Mouse (Mus musculus): ENCODE measurements around the gene H1foo. TPM values are rescaled to one million over a fixed set of nuclear protein-coding genes. Genes with fewer than 3 reads are reported as not detected.

Gene H1foo
- polyA plus RNA-seq, 1 experiment, result not detected

DNA sequence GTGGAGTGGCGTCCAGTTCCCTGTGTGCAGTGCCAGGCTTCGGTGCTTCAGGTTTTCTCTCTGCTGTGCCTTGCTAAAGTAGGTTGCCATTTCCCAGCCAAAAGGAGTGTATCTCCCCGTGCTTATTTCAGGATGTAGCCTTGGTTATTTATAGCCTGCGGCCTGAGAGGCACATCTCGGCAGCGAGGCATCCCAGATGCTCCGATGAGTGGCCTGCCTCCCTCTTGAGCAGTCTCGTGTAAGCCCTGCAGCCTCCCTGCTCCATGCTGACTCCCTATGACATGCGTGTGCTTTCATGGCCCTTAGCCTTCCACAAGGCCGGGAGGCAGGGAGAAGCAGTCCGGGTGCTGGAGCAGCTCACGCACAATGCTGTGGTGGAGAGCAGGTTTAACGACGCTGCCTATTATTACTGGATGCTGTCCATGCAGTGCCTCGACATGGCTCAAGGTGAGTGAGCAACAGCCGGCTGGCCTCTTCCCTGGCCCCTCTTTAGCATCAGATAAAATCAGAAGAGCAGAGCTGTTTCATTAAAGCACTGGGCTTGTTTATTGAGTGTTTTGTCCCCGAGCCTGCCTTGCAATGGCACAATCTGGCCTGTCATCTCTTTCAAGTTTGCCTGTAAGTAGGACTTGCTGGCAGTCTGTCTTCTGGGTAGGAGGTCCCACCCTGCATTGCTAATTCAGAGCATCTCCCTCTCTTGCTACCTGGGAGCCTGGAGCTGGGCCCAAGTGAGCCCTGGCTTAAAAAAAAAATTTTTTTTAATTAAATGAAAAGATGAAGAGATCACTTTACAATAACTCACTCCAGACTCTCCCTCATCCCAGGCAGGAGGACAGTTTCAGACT, 28.9 kb upstream of the H1foo start:
- TF ChIP-seq GATA1 (IDR thresholded peaks at IDR 0.05; ENCODE audit: low read length), result no peak

DNA sequence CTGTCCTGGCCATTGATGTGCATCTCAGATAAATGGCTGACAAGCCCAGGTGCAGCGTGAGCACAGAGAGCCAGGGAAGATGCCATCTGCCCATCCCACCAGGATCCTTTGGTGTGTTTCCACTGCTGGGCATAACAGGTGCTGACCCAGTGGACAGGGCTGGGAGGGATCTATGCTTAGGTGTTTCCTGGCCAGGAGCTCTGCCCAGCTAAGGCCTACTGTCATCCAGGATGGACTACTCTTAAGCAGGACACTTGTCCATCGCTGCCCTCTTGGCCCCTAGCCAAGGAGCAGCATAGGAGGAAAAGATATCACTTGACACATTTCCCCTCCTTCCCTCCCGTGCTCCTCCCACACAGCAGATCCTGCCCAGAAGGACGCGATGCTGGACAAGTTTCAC, 28.1 kb upstream of the H1foo start:
- no peak for TF ChIP-seq GATA1 (IDR thresholded peaks at IDR 0.05; ENCODE audit: low read length)

DNA sequence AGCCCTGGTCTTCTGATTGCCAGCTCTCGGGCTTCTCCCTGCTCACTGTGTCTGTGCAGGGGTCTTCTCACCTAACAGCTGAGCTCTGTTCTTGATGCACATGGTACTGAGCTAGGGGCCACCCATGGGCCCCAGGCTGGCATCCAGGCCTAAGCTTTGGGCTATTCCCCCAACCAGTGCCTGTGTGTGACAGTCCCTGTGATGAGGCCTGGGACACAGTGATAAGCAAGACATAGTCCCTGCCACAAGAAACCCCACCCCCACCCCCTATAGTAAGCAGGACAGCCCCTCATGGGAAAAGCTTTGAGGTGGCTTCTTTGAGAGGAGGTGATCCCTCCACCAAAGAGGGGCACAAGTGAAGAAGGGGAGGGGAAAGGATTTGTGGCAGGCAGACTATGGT, 26.1 kb upstream of the H1foo start:
- TF ChIP-seq GATA1 (IDR thresholded peaks at IDR 0.05; ENCODE audit: low read length), result no peak

DNA sequence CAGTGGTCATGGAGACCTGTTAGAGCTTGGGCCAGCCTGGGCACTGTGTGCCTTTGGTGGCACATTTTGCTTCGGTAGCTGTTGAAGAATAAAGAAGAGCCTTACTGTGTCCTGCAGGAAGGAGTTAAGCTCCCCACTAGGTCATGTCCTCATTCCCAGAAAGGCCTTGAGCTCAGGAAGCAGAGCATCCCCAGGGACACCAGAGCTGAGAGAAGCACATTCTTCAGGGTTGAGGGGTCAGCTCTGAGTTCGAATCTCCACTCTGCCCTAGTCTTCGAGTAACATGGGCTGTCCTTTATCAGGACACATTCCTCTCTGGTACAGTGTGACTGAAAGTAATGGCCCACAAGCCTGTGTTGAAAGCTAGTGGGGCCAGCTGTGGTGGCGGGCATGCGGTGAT, 24.9 kb upstream of the H1foo start:
- TF ChIP-seq GATA1 (IDR thresholded peaks at IDR 0.05; ENCODE audit: low read length), result no peak

DNA sequence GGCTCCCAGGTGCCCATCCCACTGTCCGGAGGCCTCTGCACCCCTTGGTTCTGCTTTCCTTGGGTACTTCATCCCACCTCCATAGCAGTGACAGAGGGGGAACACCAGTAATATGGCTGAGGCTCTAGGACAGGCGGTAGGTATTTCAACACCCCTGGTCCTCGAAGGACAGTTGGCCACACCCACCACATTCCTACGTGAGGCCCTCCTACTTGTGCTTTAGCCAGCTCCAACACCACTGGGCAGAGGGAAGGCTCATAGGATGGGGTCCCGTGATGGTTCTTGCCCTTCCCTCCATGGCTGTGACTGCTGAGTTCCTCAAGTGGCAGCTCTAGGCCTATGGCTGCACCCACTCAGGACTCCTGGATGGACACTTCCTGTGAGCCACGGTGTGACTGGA, 19.9 kb upstream of the H1foo start:
- no peak for TF ChIP-seq GATA1 (IDR thresholded peaks at IDR 0.05; ENCODE audit: low read length)

DNA sequence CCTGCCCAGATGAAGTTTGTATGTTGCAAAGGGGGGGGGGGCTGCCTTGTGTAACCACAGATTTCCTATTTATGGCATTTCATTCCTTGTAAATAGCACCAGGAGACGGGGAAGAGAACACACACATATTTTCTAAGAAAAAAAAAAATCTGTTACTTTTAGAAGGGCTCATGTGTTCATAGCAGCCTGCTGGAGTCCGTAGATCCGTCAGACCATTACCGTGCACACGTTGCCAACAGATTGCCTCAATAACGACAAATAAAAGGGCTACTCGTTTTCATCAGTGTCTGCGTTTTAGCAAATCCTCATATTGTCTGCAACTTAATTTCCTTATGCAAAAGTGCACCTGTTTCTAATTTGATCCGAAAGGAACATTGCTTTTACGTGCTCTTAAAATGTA, 18.3 kb upstream of the H1foo start:
- TF ChIP-seq GATA1 (IDR thresholded peaks at IDR 0.05; ENCODE audit: low read length), result no peak

DNA sequence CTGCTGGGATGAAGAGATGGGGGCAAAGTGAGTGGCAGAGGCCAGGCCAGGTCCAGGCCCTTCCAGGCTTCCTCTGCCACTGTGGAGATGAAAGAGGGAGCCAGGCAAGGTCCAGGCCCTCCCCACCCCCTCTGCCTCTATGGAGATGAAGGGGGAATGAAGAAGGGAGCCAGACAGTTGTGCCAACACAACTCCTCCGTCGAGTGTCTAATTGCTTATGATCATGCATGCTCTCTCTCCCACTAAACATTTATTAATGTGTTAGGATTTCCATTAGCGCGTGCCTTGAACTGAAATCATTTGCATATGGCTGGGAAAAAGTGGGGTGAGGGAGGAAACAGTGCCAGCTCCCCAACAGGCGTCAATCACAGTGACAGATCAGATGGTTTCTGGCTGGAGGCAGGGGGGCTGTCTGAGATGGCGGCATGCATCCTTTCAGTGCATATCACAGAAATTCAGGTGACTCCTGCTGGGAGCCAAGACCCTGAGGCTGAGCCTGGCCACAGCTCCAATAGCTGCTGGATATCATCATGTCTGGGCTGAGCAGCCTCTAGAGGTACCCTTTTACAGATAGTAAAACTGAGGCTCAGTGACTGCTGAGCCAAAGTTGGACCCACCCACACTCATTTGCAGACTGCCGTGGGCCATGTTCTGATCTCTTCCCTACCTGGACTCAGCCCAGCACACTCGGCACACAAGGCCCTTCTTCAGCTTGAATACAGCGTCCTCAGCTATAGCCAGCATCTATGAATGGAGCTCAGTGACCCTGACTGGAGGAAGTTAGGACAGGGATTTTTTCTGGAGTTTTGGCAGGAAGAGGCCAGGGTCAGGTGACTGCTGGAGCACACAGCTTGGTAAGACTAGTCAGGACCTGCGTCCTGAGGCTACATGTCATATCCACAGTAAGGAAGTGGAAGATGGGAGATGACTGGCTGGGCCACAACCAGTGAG, 17.2 kb upstream of the H1foo start:
- no peak for TF ChIP-seq GATA1 (IDR thresholded peaks at IDR 0.05; ENCODE audit: low read length)

DNA sequence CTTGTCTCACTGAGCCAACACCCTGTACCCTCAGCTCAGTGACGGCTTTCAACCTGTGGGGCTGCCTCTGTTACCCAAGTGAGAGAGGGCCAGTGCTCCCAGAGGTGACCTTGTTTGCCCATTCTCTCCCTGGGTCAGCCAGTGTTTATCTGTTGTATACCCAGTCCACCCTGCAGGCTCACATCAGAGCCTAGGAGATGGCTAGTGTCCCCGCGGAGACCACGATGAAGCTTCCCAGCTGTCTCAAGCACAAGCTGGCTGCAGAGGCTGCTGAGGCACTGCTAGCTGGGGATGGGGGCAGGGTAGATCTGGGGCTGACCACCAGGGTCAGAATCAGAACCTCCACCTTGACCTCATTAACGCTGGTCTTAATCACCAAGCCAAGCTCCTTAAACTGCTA, 14.7 kb upstream of the H1foo start:
- TF ChIP-seq GATA1 (IDR thresholded peaks at IDR 0.05; ENCODE audit: low read length), result no peak

DNA sequence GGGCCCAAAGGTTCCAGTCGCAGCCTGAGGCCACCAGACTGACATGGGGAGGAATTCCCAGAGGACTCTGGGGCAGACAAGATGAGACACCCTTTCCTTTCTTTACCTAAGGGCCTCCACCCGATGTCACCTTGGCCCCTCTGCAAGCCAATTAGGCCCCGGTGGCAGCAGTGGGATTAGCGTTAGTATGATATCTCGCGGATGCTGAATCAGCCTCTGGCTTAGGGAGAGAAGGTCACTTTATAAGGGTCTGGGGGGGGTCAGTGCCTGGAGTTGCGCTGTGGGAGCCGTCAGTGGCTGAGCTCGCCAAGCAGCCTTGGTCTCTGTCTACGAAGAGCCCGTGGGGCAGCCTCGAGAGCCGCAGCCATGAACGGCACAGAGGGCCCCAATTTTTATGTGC, 13.1 kb upstream of the H1foo start, which contains the start of gene Rho:
Gene Rho, plus strand, starts transcription at position 110 of the 400 bp plus-strand sequence.
- TF ChIP-seq GATA1 (IDR thresholded peaks at IDR 0.05; ENCODE audit: low read length), result no peak

DNA sequence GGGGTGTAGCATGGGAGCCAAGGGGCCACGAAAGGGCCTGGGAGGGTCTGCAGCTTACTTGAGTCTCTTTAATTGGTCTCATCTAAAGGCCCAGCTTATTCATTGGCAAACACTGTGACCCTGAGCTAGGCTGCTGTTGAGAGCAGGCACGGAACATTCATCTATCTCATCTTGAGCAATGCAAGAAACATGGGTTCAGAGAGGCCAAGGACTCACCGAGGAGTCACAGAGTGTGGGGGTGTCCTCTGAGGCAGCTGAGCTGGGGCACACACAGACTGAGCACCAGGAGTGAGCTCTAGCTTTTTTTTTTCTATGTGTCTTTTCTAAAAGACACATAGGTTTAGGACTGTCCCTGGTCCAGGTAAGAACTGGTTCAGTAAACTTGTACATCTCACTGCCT, 12.3 kb upstream of the H1foo start:
- TF ChIP-seq GATA1 (IDR thresholded peaks at IDR 0.05; ENCODE audit: low read length), result no peak

DNA sequence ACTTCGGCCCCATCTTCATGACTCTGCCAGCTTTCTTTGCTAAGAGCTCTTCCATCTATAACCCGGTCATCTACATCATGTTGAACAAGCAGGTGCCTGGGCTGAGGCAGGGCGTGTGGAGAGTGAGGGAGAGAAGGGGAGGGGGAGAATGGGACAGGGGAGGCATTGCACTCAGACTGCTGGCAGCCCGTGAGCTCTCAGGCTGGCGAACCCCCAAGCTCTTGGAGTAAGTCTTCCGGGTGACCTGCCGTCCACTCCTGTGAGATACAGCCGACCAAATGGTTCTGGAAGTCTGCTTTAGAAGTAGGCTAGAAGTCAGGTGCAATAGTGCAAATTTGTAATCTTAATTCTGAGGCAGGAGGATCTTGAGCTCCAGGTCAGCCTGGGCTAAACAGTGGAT, 9.2 kb upstream of the H1foo start:
- no peak for TF ChIP-seq GATA1 (IDR thresholded peaks at IDR 0.05; ENCODE audit: low read length)

DNA sequence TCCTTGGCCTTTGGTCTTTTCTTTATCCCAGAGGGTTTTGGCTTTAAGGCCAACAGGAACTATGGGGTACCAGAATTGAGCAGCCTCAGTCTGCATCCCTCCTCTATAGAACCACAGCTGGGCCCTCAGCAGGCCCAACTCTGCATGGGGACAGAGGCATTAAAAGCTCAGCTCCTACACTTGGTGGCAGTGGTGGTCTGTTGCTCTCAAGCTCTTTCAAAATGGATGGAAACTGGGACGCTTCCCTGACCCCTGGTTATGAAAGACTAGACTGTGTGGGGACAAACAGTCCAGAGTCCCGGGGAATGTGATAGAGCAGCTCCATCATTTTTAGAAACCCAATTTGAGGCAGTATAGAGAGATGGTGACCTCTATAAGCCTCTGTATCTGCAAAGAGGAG, 6.7 kb upstream of the H1foo start:
- no peak for TF ChIP-seq GATA1 (IDR thresholded peaks at IDR 0.05; ENCODE audit: low read length)

DNA sequence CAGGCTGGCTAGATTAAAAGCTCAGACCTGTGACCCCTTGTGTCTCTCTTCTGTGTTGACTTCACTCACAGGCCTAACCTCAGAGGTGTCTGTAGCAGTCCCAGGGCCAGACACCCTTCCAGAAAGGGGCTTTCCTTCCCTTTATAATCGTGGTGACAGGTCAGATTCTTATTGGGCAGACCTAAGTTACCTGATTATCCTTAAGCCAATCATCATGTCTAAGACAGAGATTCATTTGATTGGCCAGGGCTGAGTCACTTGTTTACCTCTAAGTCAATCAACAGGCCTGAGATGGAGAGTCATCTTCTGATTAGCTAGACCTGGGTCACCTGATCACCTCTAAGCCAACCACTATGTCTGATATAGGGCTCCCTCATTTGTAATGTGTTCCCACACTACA, 5.9 kb upstream of the H1foo start:
- no peak for TF ChIP-seq GATA1 (IDR thresholded peaks at IDR 0.05; ENCODE audit: low read length)

DNA sequence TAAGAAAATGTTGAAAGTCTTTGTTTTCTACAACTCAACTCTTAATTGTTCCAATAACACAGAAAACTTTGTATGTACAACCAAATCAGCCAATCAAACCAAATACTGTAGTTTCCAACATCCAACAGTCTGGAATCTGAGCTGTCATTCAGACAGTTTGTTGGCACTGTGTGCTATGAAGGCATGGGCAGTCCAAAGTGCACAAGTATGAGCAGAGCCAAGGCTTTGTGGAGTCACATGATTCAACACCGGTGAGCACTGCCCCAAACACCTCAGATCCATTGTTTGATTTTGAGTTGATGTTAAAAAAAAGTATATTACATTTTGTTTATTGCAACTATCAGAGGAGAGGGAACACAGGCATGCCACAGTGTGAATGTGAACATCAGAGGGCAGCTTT, 4.1 kb upstream of the H1foo start:
- no peak for TF ChIP-seq GATA1 (IDR thresholded peaks at IDR 0.05; ENCODE audit: low read length)

DNA sequence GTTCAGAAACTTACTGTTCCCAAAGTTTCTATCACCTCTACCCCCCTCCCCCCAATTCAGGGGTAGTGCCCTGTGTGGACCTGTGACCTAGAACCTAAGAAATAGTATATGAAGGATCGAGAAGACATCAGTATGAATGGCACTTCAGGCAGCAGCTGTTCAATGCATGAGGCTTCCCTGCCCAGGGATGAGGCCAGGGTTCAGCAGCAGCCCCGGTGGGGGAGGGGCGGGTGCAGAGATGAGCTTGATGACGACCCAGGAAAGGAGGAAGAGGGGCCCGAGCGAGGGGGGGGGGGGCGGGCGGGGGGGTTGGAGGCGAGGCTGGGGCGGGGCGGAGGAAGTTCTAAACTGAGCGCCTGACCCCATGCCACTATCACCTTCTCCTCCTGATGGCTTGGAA, 3.6 kb upstream of the H1foo start:
- no peak for TF ChIP-seq GATA1 (IDR thresholded peaks at IDR 0.05; ENCODE audit: low read length)

Data from G1E-ER4 (cell line).